Mouse (Mus musculus): ENCODE results near the gene Gm26602.
"Not testable (repeated sequence)": the region's sequence is repeated elsewhere in the genome, so short reads cannot be mapped to it uniquely, and the experiment has no call there.

Gm26602 gene

DNA sequence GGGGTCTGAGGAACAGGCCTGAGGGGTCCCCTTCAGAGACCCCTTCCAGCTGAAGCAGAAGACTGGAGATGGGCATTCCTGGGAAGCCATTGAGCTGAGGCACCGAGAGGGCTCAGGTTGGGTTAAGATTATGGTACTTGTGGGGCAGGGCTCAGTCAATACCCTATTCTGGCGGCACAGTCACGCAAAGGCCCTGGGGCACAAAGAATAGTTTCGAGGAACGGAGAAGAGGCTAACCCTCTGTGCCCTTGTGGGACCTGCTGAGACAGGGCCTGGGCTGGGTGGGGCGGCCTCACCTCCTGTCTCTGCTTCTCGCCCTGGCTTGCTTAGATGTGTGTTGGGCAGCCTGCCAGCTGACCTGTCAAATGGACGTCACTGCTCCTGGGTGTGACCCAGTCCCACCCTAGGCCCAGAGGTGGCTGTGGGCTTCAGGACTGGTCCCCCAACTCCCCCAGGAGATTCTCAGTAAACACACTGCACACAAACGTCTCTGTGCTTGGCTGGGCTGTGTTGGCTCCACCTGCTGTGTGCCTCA is 22.6 kb downstream of the Gm26602 start:
- no peak for DNase-seq (ENCODE audit: low read depth, low spot score)

DNA sequence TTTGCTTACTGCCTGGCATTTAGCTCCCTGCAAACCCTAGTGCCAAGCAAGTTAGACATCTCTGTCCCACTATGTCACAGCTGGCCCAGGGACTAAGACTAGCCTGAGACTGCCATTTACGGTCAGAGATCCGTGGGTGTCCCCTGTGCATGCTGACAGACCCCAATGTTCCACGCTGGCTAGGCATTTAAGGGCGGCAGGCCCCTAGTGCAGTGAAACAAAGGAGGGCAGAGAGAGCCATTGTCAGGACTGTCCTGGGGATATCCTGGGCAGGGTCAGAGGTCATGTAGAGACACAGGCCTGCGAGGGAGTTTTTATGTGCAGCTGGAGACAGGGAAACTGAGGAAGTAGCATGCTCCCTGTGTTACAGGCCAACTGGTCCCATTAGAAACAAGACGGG is 23.2 kb downstream of the Gm26602 start:
- DNase-seq (ENCODE audit: low read depth, low spot score): no peak

DNA sequence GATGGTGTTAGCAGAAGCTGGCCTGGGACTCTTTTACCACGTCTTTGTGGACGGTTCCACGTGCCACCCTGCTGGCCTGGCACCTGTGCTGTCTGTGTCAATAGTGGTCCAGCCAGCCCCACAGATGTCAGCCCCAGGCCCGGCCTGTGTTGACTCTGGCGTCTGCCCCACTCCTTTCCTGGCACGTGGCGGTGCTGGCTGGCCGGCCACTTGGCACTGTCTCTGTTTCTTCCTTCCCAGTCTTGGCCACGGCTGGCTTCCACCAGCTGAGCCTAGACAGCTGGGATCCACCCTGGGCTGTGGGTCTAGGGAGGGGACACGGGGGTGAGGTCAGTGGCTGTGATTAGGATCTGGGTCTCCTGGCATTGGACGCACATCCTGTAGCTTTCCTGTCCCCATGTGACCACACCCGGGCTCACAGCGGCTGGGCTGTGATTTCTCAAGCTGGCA is 23.6 kb downstream of the Gm26602 start:
- DNase-seq (ENCODE audit: low read depth, low spot score): no peak

DNA sequence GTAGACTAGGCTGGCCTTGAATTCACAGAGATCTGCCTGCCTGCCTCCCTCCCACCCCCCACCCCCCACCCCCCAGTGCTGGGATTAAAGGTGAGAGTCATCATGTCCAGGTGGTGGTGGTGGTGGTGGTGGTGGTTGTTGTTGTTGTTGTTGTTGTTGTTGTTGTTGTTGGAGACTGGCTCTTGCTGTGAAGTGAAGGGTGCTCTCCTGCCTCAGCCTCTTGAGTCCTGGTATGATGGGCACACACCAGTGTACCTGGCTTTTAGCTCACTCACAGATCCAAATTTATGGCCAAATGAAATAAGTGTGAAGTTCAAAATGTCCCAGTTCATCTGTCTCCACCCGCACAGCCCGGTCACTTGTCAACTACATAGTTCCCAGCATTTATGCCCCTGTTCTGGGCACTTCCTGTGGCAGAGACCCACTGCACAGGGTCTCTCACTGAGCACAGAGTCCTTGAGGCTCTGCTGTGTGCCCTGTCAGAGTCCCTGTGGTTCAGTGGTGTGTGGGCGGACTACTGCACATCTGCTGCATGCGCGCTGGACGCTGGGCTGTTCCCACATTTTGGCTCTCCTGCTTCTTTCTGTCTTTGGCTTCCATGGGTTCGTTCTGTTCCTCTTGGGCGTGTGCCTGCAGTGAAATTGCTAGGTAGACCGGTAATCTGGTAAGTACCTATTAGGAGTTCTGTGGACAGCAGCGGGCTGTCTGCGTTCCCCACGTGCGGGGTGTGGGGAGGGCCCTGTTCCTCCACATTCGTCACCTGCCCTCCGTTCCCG is 24.3 kb downstream of the Gm26602 start:
- no peak for DNase-seq (ENCODE audit: low read depth, low spot score)

DNA sequence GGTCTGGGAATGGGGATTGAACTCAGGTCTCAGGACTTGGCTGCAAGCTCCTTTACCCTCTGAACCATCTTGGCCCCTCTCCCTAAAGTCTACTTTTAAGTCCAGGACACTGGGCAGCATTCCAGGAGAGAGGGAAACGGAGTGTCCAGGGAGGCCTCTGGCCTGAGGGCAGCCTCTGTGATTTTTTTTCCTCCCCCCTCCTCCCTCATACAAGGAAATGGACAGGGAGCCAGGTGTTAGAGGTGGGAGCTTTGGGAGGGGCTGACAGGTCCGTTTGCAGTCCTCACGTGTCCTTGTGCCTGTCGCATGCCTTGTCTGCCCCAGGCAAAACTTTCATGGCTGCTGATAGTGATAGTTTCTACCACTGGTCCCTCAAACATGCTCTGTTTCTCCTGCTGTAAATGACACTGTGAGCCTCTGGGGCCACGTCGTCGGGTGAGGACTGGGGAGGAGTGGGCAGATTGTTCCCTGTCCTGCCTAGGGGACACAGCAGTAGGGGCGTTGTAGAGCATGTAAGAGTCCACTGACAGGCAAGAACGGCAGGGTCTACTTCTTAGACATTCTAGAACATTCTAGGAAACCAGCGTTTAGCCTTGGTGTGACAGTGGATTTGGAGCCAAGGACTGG is 25.7 kb downstream of the Gm26602 start:
- DNase-seq (ENCODE audit: low read depth, low spot score): no peak

DNA sequence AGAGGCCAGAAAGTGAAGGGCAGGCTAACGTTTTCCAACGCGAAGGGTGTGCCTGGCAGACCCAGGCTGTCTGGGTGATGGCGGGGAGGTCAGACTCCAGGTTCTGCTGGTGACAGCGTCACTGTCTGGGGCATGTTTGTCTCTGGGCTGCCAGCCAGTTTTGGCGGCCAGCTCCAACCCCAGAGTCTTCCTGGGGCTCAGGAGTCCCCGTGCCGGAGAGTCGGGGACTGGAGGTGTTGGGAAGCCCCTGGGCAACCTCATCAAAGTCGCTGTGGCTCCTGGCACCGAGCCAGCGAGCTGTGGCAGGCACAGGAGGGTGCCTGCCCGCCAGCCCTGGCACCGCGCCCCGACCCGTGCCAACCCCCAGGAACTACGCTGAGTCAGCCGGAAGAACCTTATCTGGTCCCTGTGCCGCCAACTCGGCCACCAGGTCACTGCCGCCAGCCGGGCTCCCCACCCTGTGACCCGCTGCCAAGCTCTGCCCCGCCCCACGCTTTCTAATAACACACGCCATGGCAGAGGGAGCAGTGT is 26.3 kb downstream of the Gm26602 start:
- no peak for DNase-seq (ENCODE audit: low read depth, low spot score)

DNA sequence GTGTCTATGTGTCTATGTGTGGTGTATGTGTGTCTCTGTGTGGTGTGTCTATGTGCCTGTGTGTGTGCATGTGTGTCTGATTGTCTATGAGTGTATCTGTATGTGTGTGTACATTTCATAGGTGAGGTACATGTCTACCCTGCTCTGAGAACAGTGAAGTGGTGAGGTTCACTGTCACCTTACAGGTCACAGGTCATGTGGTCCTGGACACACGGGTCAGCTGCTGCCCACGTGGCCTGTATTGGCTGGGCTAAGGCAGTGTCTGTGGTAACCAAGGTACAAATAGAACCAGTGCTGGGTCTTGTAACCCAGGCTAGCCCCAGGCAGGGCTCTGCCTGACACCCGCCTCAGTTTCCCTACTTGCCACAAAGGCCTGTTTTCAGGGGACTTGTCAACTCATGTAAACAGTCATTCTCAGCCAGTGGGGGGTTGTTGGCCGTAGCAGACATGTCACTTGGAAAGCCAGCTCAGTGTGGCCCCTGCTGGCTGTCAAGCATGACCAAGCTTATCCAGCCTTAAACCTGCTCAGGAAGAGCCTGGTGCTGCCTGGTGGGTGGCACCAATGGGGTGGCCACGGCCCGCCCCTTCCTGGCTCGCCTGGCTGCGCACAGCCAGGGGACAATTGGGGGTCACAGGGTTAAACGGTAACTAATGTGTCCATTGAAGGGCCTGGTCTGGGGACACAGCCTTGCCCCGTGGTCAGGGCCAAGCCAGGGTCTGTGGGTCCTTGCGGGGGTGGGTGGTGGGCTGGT is 27.3 kb downstream of the Gm26602 start:
- no peak for DNase-seq (ENCODE audit: low read depth, low spot score)

DNA sequence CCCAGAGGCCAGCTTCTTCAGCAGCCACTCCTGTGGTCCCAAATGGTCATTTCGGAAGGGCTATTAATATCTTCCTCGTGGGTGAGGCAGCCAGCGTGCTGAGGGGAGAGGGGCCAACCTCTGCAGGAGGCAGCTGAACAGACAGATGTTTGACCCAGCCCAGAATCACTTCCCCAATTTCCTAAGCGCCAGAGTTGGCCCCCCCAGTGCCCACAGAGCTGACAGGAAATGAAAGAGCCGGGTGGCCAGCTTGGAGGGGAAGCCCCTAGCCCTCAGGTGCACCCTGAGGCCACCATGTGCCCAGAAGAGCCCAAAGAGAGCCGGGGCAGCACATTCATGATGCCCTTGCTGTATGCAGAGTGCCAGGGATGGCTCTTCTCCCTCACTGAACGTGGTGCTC is 30.1 kb downstream of the Gm26602 start:
- DNase-seq (ENCODE audit: low read depth, low spot score): no peak

DNA sequence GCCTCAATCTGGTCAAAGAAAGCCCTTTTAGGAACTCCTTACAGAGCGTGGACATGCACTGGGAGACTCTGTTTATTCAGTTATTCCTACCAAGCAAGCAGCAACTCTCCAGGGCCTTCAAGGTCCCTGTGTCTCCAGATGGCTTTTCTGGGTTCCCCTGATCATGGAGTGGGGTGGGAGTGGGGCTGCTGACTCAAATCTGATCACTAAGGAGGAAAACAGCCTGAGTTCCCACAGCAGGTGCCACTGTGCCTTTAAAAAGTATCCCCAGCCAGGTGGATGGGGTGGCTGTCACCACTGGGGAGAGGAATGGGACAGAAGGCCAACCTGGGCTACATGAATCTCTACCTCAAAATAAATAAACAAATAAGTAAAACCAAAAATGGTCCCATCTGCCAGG is 32.3 kb downstream of the Gm26602 start:
- DNase-seq (ENCODE audit: low read depth, low spot score): no peak

DNA sequence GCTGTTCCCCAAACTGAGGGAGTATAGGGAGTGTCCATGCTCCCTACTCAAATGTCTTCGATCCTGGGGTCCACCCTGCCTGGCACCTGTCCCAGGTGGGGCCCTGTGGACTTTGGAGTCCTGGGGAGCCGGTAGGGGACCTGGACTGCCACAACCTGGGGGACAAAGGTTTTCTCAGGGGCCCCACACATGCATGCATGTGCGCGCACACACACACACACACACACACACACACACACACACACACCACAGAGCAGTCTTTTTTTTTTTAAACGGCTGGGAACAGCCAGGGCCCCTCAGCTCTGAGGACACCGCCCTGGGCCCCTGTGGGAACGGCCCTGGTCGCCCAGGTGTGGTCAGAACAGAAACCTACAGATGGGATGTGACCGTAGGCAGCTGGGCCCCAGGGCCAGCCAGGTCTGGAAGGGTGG is 32.8 kb downstream of the Gm26602 start:
- DNase-seq (ENCODE audit: low read depth, low spot score): no peak

DNA sequence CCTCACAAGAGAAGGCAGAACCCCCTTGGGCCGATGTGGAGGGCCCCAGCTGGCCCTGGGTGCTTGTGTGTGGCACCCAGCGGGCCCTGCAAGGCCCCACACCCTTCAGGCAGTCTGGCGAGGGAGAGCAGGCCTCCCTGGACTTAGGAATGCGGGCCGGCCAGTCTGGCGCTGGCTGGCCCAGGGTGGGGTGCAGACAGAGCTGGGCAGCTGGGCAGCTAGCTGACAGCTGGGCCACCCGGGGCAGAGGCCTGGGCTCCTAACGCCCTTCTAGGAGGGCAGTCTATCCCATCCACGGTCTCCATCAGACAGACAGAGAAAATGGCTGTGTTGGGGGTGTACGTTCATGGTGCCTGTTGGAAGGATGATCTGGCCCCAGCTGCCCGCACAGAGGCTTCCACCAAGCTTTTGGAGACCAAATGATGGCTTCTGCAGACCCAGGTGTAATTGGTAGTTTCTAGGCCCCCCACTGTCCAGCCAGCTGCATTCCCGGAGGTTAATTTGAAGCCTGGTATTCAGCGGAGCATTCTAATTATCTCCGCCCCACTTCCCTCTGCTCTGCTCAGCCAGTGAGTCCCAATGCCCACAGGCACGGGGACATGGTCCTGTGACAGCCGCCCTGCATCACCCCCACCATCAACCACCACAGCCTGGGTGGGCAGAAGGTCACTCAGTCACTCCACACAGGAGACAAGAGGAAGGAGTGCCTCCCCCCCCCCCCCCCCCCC is 35.0 kb downstream of the Gm26602 start:
- DNase-seq (ENCODE audit: low read depth, low spot score): no peak

DNA sequence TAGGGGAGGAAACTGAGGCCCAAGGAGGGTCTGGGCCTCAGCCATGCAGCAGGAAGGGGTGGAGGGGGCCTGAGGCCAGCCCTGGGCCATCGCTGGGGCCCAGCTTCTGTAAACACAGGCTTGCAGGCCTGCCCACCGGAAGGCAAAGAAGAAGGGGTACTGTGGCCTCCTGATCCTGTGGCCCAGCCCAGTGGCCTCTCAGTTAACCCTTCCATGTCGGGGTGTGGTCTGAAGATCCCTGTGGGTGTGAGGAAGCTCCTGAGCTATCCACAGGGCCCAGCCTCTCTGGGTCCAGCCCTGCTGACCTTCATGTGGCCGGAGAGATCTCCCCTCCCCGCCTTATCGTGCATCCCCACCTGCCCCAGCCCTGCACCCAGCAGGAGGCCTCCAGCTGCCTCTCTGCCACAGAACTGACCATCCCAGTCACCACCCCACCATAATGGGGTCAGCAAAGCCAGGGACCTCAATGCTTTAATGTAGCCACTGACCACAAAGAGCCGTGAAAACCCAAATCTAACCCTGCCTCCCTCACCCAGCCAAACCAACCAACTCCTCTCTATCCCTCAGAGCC is 36.2 kb downstream of the Gm26602 start:
- DNase-seq (ENCODE audit: low read depth, low spot score): no peak

DNA sequence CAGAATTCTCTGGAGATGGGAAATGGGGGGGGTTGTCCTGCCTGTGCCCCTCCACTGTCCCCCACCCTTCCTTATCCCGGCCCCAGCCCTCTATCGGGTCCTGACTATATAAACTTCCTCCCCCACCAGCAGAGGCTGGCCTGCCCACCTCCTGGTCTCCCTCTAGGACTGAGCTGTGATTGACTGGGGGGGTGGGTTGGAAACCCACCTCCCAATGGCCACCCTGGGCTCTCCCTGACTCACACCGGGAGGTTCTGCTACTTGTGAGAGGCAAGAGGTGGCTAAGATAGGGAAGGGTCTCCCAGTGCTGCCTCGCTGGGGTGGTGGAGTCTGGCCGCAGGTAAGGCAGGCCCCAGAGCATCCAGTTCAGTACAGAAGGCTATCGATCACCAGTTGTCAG is 36.8 kb downstream of the Gm26602 start:
- DNase-seq (ENCODE audit: low read depth, low spot score): no peak

DNA sequence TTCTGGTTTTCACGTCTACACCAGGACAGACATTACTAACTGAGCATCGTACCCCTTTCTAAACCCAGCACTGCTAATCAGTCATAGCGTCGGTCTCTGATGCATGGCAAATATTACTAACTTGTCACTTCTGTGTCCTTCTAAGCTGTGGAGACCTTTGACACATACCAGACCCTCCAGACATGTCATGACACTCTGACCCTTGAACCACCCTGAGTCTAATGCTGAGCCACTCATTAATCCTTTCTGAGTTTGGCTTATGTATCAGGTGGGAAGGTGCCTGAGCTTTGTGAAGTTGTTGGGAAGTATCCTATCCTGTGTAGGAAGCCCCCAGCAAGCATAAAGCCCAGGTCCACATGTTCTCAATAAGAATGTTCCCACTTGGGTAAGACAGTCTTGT is 39.2 kb downstream of the Gm26602 start:
- no peak for DNase-seq (ENCODE audit: low read depth, low spot score)

DNA sequence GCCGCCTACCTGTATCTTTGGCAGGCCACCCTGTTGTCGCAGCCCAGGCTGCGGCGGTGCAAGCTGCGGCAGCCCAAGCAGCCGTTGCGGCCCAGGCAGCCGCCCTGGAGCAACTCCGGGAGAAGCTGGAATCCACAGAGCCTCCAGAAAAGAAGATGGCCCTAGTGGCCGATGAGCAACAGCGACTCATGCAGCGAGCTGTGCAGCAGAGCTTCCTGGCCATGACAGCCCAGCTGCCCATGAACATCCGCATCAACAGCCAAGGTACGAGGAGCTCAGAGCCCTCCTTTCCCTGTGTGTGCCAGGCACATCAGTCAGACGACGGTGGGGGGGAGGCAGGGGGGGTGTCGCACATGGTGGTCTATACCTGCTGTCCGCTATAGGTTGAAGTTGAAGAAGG is 40.0 kb downstream of the Gm26602 start:
- no peak for DNase-seq (ENCODE audit: low read depth, low spot score)

DNA sequence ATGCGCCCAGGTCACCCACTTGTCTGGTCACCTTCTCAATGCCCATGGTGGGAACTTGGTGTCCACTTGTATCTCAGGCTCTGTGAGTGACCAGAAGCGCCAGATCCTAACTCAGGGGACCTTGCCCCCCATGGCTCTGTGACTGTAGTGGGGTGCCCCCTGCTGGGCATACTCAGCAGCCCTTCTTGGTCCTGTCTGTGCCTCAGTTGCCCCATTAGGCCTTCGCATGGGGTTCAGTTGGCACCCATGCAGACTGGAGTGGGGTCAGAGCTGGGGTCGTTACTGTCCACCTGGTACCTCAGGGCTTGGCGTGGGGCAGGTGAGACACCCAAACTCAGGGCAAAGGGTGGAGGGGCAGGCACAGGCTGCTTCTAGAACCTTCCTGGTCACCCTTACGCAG is 43.3 kb downstream of the Gm26602 start:
- DNase-seq (ENCODE audit: low read depth, low spot score): no peak

DNA sequence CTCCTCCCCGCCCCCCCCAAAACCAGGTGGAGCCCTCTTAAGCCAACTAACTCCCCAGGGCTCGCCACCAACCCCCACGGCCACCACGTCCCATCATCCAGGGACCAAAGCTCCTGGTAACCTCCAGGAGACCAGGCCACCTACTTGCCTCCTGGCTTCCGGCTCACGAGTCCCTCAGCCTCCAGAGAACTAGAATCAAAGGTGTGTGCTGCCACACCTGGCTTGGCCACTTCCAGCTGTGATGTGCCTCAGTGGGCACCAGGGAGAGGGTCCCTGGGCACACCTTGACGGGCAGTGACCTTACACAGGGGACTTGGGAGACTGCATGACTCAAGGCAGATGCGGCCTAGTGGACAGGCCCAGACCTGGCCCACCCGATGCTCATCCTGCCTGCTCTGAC is 45.0 kb downstream of the Gm26602 start:
- DNase-seq (ENCODE audit: low read depth, low spot score): no peak

DNA sequence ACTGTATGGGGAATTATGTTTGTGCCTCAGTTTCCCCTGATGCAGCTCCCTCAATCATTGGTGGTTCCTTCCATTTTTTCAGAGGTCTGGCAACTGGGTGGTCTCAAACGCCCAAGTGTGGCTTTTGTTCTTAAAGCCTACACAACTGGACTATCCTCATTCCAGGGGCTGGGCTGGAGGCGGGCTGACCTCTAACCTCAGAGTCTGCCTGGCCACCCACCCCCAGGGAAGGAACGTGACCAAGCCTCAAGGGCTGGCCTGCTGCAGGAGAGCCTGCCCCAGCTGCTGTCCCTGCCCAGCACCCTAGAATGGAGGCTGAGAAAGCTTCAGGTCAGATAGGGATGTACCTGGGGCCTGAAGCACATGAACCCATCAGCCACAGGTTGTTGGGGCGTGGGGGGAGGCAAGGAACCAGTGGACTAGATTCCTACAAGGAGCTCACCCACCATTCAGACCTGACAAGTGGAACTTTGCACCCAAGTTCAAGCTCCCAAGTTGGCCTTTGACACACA is 46.0 kb downstream of the Gm26602 start:
- DNase-seq (ENCODE audit: low read depth, low spot score): no peak

DNA sequence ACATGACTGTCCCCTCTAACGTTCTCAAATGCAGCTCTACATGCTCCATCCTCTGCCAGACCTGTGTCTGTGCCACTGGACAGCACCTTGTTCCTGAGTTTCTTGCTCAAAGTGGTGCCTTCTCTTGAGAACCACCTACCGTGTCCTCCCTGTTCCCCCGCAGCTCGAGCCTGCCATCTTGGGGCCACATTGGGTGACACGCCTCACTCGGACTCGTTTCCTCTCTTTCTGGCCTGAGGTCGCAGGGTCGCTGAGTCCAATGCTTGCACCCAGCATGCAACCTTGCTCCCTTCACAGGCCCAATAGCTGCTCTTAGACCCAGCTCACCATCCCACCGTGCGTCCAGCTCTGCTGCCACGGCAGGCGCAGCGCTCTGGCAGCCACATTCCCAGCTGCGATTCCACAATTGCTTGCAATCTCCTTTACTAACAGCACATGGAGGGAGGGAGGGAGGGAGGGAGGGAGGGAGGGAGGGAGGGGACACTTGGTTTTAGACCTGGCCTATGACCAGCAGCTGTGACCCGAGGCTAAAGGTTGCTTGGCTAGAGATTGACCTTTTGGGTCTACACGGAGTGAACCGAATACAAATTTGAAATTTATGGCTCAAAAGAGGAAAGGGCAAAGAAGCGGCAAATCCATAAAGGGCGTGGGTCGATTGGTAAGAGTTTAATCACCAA is 47.6 kb downstream of the Gm26602 start:
- peak; percentile 68 for DNase-seq (ENCODE audit: low read depth, low spot score)

DNA sequence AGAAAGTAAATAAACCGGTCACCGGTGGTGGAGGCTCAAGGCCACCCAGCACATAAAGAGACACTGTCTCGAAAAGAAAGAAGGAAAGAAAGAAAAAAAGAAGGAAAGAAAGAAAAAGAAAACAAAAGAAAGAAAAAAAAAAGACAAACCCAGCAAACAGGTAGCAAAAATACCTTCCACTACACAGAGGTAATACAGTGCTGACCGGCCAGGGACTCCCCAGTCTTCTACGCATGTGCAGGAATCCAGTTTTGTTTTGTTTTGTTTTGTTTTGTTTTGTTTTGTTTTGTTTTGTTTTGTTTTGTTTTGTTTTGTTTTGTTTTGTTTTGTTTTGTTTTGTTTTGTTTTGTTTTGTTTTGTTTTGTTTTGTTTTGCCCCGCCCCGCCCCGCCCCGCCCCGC is 48.8 kb downstream of the Gm26602 start:
- not testable (repeated sequence) for DNase-seq (ENCODE audit: low read depth, low spot score)
